Mouse (Mus musculus): ENCODE measurements around the gene Ptp4a2. TPM values are rescaled to one million over a fixed set of nuclear protein-coding genes. Genes with fewer than 3 reads are reported as not detected.
"Not testable (repeated sequence)": the region's sequence is repeated elsewhere in the genome, so short reads cannot be mapped to it uniquely, and the experiment has no call there.

Ptp4a2 gene
- polyA plus RNA-seq, 1 experiment from 2014 or later: 982 TPM

DNA sequence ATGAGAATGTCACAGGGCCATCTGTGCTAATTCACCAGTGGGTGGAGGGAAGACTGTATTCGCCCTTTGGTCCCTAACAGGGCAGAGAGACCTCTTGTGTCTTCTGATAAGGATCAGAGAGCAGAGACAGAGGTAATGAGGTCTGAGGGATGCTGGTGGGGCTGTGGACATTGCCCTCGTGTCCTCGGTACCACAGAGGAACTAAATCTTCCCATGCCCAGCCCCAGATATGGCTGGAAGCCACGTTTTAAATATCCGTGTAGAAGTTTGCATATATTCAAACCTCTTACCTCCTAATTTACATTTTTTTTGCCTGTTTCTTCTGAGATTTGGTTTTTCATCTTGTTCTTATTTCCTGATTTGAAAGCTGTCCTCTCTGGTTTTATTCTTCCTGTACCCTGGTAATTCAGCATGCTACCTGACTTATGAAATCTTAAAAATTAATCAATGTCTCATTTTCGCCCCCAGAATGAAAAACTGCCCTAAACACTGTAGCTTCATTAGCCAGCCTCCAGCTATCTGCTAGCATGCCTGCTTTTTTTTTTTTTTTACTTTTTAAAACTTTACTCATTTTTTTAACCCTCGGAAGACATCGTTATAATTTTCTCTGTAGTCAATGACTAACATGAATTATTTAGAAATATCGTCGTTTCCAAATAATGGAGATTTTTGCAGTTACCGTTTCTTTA lies 67.1 kb downstream of the Ptp4a2 start:
- H3K79me2 ChIP-seq (ENCODE audit: inconsistent target): no peaks in the 10 kb centered on the region
- H3K4me3 ChIP-seq (ENCODE audit: inconsistent target): no peak overlapping the region
- 56% methylated on average over 10 of the region's 11 CpGs for WGBS (ENCODE audit: missing documents)
- no peaks in the 10 kb centered on the region for H3K36me3 ChIP-seq (ENCODE audit: inconsistent target)
- peak overlapping the region; percentile 81 for H3K27ac ChIP-seq

DNA sequence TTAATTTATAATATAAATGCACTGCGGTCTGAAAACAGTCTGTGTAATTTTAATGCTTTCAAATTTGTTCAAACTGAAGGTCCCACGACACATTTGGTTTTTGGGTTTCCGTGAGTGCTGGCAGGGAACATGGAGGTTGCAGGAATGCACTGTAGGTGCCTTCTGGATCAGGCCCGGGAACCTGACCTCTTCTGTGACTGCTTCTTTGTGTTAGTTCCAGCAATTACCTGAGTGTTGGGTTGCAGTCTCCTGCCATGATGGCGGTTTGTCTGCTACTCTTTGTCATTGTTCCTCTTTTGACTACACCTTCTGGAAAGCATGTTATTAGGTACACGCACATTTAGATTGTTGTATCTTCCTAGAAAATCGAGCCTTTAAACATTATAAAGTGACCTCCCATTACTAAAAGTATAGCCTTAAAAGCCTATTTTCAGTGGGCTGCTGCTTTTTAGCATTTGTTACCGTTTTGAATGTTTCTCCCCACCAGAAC lies 67.7 kb downstream of the Ptp4a2 start:
- H3K27ac ChIP-seq: no peak overlapping the region
- H3K79me2 ChIP-seq (ENCODE audit: inconsistent target): no peaks in the 10 kb centered on the region
- H3K4me3 ChIP-seq (ENCODE audit: inconsistent target): no peak overlapping the region
- H3K36me3 ChIP-seq (ENCODE audit: inconsistent target): no peaks in the 10 kb centered on the region
- 87% methylated on average over 8 of the region's 8 CpGs for WGBS (ENCODE audit: missing documents)

GRCm38 (mm10) chr4:129879206-129879780 lies 68.3 kb downstream of the Ptp4a2 start:
- Histone ChIP-seq H3K36me3 (ENCODE audit: inconsistent target) (no peaks in the 10 kb centered on the region), H3K79me2 (ENCODE audit: inconsistent target) (no peaks in the 10 kb centered on the region), H3K27ac (no peak overlapping the region), H3K4me3 (ENCODE audit: inconsistent target) (no peak overlapping the region)
- WGBS (ENCODE audit: missing documents): 90% methylated on average over 2 of the region's 4 CpGs

DNA sequence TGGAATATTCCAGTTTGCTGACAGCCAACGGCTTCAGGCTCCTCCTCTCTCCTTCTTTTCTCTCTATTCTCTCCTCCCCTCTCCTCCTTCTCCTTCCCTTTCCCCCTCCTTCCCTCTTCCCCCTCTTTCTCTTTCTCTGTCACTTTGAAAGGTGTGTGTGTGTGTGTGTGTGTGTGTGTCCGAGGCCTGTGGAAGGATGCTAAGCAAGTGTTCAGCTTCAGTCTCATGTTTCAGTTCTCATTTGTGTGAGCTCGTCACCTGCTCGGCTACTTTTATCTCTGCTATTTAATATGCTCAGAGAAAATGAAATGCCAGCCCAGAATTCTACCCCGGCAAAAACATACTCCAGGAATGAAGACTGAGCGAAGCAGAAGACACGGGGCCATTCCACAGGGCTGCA lies 69.6 kb downstream of the Ptp4a2 start:
- 87% methylated on average over 7 of the region's 7 CpGs for WGBS (ENCODE audit: missing documents)
- Histone ChIP-seq H3K36me3 (ENCODE audit: inconsistent target) (no peaks in the 10 kb centered on the region), H3K4me3 (ENCODE audit: inconsistent target) (no peak overlapping the region), H3K27ac (no peak overlapping the region), H3K79me2 (ENCODE audit: inconsistent target) (no peaks in the 10 kb centered on the region)

DNA sequence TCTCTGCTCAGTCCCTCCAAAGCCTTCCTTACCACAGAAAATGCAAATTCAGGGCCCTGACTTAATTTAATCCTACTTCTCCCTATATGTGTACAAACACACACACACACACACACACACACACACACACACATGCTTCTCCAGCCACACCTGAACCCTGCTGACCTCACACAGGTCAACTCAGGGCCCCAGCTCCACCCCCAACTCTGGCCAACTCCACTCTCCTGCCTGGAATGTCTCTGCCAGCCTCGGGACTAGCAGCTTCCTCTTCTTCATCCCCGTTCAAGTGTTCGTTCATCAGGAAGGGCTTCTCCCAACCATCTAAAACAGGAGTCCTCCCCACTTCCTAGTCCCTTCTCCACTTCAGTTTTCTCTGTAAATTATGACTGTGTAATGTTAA lies 70.6 kb downstream of the Ptp4a2 start:
- H3K79me2 ChIP-seq (ENCODE audit: inconsistent target): no peaks in the 10 kb centered on the region
- H3K27ac ChIP-seq: peak overlapping the region; percentile 88
- H3K4me3 ChIP-seq (ENCODE audit: inconsistent target): no peak overlapping the region
- 15% methylated on average over 3 of the region's 3 CpGs for WGBS (ENCODE audit: missing documents)
- H3K36me3 ChIP-seq (ENCODE audit: inconsistent target): no peaks in the 10 kb centered on the region

- H3K79me2 ChIP-seq (ENCODE audit: inconsistent target): no peaks in the 10 kb centered on the region
- H3K4me3 ChIP-seq (ENCODE audit: inconsistent target): no peak overlapping the region
- no peaks in the 10 kb centered on the region for H3K36me3 ChIP-seq (ENCODE audit: inconsistent target)
- peak overlapping the region; percentile 88 for H3K27ac ChIP-seq
- WGBS (ENCODE audit: missing documents): 0% methylated on average over 10 of the region's 11 CpGs
These were observed 71.7 kb downstream of the Ptp4a2 start for GRCm38 (mm10) chr4:129882555-129883293.

DNA sequence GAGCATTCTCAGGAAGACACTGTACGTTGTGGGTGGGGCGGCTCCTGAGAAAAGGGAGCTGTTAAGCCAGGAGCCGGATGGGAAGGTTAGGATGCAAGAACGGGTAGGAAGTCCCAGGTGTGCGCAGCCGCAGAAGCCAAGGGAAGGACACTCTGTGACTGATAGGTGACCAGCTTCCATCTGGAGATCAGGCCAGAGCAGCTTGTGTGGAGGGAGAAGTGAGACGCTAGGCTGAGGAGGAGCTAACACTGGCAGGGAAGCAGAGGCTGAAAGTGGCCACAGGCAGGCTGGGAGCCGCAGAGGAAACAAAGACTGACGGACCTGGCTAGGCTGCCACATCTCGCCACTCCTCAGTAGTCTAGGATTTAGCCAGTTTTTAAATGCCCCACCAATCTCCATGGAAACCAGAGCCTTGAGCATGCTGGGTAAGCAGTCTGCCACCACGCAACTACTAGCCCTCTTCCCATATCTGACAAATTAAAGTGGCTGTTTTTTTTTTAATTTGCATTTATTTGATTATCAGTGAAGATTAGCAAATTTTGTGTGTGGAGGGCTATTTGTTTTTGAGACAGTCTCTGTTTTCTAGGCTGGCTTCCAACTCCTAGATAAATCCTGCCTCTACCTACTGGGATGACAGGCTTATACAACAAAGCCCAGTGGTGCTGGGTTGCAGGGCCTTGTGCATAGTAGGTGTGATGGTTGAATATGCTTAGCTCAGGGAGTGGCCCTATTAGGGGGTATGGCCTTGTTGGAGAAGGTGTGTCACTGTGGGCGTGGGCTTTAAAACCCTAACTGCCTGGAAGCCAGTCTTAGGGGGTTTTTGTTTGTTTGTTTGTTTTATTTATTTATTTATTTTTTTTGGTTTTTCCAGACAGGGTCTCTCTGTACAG lies 73.3 kb downstream of the Ptp4a2 start:
- Histone ChIP-seq H3K4me3 (ENCODE audit: inconsistent target) (peak overlapping the region; percentile 3; the same call in 1 of the 2 replicates), H3K79me2 (ENCODE audit: inconsistent target) (no peaks in the 10 kb centered on the region), H3K36me3 (ENCODE audit: inconsistent target) (no peaks in the 10 kb centered on the region), H3K27ac (peak overlapping the region; percentile 88)
- WGBS (ENCODE audit: missing documents): 31% methylated on average over 12 of the region's 12 CpGs

DNA sequence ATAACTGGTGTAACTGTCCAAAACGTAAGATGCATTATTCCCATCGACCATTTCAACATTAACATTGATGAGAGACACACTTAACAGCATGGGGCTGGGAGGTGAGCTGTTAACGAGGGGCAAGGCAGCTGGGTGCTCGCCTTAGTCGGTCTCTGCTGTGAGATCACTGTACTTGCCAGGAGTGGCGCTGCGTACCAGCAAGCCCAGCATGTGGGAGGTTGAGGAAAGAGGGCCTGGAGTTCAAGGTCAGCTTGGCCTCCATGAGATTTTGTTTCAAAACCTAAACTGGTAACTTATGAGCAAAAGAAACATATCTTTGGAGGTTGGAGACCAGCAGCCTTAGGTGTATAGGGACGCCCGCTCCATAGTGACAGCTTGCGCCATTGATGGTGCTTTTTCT lies 78.6 kb downstream of the Ptp4a2 start:
- Histone ChIP-seq H3K79me2 (ENCODE audit: inconsistent target) (no peaks in the 10 kb centered on the region), H3K36me3 (ENCODE audit: inconsistent target) (no peaks in the 10 kb centered on the region), H3K4me3 (ENCODE audit: inconsistent target) (no peak overlapping the region), H3K27ac (no peak overlapping the region)
- WGBS (ENCODE audit: missing documents): 88% methylated on average over 10 of the region's 10 CpGs

- H3K36me3 ChIP-seq (ENCODE audit: inconsistent target): no peaks in the 10 kb centered on the region
- 95% methylated on average over 7 of the region's 7 CpGs for WGBS (ENCODE audit: missing documents)
These were observed 79.1 kb downstream of the Ptp4a2 start for GRCm38 (mm10) chr4:129890094-129890493.

GRCm38 (mm10) chr4:129894861-129895260 lies 83.8 kb downstream of the Ptp4a2 start:
- H3K36me3 ChIP-seq (ENCODE audit: inconsistent target): no peaks in the 10 kb centered on the region
- 96% methylated on average over 3 of the region's 3 CpGs for WGBS (ENCODE audit: missing documents)
- H3K79me2 ChIP-seq (ENCODE audit: inconsistent target): no peaks in the 10 kb centered on the region
- H3K27ac ChIP-seq: no peak overlapping the region
- H3K4me3 ChIP-seq (ENCODE audit: inconsistent target): no peak overlapping the region

More at GRCm38 (mm10) chr4:129890094-129890493, 79.1 kb downstream of the Ptp4a2 start:
- no peak overlapping the region for H3K4me3 ChIP-seq (ENCODE audit: inconsistent target)
- H3K27ac ChIP-seq: no peak overlapping the region
- no peaks in the 10 kb centered on the region for H3K79me2 ChIP-seq (ENCODE audit: inconsistent target)

DNA sequence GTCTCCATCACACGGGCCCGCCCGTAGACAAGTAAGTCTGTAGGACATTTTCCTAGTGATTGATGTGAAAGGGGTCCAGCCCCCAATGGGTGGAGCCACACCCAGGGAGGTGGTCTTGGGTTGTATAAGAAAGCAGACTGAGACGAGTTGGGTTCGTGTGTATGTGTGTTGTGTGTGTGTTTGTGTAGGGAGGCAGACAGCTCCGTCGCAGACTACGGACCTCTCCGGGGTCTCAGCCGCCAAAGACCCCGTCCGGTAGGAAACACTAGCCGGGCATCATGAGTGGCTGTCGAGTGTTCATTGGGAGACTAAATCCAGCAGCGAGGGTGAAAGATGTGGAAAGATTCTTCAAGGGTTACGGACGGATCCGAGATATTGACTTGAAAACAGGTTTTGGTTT lies 87.8 kb downstream of the Ptp4a2 start:
- not testable (repeated sequence) for H3K27ac ChIP-seq; H3K36me3 ChIP-seq (ENCODE audit: inconsistent target); H3K4me3 ChIP-seq (ENCODE audit: inconsistent target); H3K79me2 ChIP-seq (ENCODE audit: inconsistent target)
- WGBS (ENCODE audit: missing documents): 98% methylated on average over 16 of the region's 18 CpGs
